14 mouse cellular contexts compared by ENCODE assay signal in the genomic region with DNA sequence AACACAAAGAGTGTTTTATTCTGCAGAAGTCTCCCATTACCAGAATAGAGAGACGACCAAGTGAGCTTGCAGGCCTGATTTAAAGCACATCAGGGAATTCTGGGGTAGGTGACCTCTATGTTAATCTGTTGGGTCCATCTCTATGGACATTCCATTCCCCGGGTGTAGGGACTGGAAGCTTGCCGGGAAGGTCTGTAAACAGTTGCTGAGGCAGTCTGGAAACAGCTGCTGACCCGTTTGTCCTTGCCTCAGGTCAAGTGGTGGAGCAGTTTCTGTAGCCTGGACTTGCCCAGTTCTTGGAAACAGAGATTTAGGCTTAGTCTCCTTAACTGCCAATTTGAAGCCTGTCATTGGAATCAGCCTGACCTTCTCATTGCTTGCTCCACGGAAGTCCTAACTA. TPM values are rescaled to one million over a fixed set of nuclear protein-coding genes. Genes with fewer than 3 reads are reported as not detected.
A peak's percentile ranks its signal among the peaks of the same experiment; 100 is the strongest.
DNase-seq lines count a peak whose midpoint lies in the region; ATAC-seq lines count a peak whose summit lies in the region.
"Had no signal": no experiment of that assay in that cellular context is flagged by ENCODE, and none has a peak within 500 bp of the region (broad histone marks: within the 10 kb centered on the region; RNA-seq: fewer than 3 reads in every experiment).

No protein-coding gene starts in this region.

- no peaks in the 10 kb centered on the region for H3K27me3 ChIP-seq in midbrain, embryonic 11.5 days (ENCODE audit: control insufficient read depth, insufficient read depth, low read length)
- H3K27me3 ChIP-seq in midbrain, embryonic 16.5 days (ENCODE audit: control insufficient read depth, insufficient read depth, low read depth, low read length), result no peaks in the 10 kb centered on the region
- no peaks in the 10 kb centered on the region for H3K27me3 ChIP-seq in hindbrain, embryonic 13.5 days
- H3K27me3 ChIP-seq: neural tube, embryonic 12.5 days had no signal

- no peak overlapping the region for H3K27ac ChIP-seq in midbrain, embryonic 11.5 days (ENCODE audit: low read depth, low read length)
- H3K27ac ChIP-seq in midbrain, embryonic 16.5 days (ENCODE audit: low read length), result no peak overlapping the region
- no peak overlapping the region for H3K27ac ChIP-seq in hindbrain, embryonic 13.5 days
- H3K27ac ChIP-seq: neural tube, embryonic 12.5 days had no signal

- 19% methylated on average over 5 of the region's 5 CpGs for whole genome bisulfite sequencing in midbrain, embryonic 11.5 days
- 19% methylated on average over 5 of the region's 5 CpGs for WGBS in midbrain, embryonic 16.5 days
- WGBS in hindbrain, embryonic 13.5 days, result 26% methylated on average over 5 of the region's 5 CpGs

- H3K4me1 ChIP-seq in midbrain, embryonic 11.5 days (ENCODE audit: control insufficient read depth, insufficient read depth, low read length), result peaks cover 17% of the 10 kb centered on the region
- H3K4me1 ChIP-seq in midbrain, embryonic 16.5 days (ENCODE audit: control insufficient read depth, insufficient read depth, low read length), result peaks cover 16% of the 10 kb centered on the region
- H3K4me1 ChIP-seq in hindbrain, embryonic 13.5 days (replicated peaks), result peaks cover 19% of the 10 kb centered on the region

- H3K36me3 ChIP-seq in midbrain, embryonic 11.5 days (ENCODE audit: control insufficient read depth, insufficient read depth, low read length), result no peaks in the 10 kb centered on the region
- H3K36me3 ChIP-seq in midbrain, embryonic 16.5 days (ENCODE audit: control insufficient read depth, insufficient read depth, low read length), result peaks cover 1% of the 10 kb centered on the region; the same call in 1 of the 2 replicates
- H3K36me3 ChIP-seq in hindbrain, embryonic 13.5 days, result peaks cover 18% of the 10 kb centered on the region

- H3K9ac ChIP-seq in midbrain, embryonic 11.5 days (ENCODE audit: low read length), result no peak overlapping the region
- no peak overlapping the region for H3K9ac ChIP-seq in midbrain, embryonic 16.5 days (ENCODE audit: low read depth, low read length)
- H3K9ac ChIP-seq in hindbrain, embryonic 13.5 days, result no peak overlapping the region
- H3K9ac ChIP-seq: neural tube, embryonic 12.5 days had no signal

- no peak for ATAC-seq in midbrain, embryonic 11.5 days (ENCODE audit: low FRiP score)
- no peak for ATAC-seq in midbrain, embryonic 16.5 days
- ATAC-seq in hindbrain, embryonic 13.5 days (ENCODE audit: low FRiP score), result no peak

- peak; percentile 30 for DNase-seq in embryo, embryonic 10 days (ENCODE audit: low spot score)
- no peak for DNase-seq in embryo, embryonic 11 days
- peak; percentile 83 for DNase-seq in midbrain, embryonic 11.5 days (ENCODE audit: low spot score, missing footprints)
- peak; percentile 60 to 73 for DNase-seq in kidney, postnatal 25 days
- peak; percentile 28 for DNase-seq in yolk sac, embryonic 10.5 days (ENCODE audit: low spot score)
- DNase-seq in urinary bladder, adult 18-20 months (ENCODE audit: low spot score in 2 of 2), result no peak
- DNase-seq: left cerebral cortex, postnatal 4 days had no signal

- H3K4me2 ChIP-seq in midbrain, embryonic 11.5 days, result no peak overlapping the region
- H3K4me2 ChIP-seq in midbrain, embryonic 16.5 days (ENCODE audit: low read length), result no peak overlapping the region
- no peak overlapping the region for H3K4me2 ChIP-seq in hindbrain, embryonic 13.5 days
- H3K4me2 ChIP-seq: neural tube, embryonic 12.5 days had no signal

- no peaks in the 10 kb centered on the region for H3K9me3 ChIP-seq in midbrain, embryonic 11.5 days (ENCODE audit: control insufficient read depth, low read length)
- H3K9me3 ChIP-seq in midbrain, embryonic 16.5 days (replicated peaks; ENCODE audit: control insufficient read depth, low read length, poor library complexity, severe bottlenecking), result no peaks in the 10 kb centered on the region
- H3K9me3 ChIP-seq in hindbrain, embryonic 13.5 days, result no peaks in the 10 kb centered on the region
- H3K9me3 ChIP-seq: megakaryocyte, embryonic 14.5 days; neural tube, embryonic 12.5 days had no signal

- H3K4me3 ChIP-seq in midbrain, embryonic 11.5 days (ENCODE audit: low read depth, low read length), result no peak overlapping the region
- no peak overlapping the region for H3K4me3 ChIP-seq in midbrain, embryonic 16.5 days (ENCODE audit: low read depth, low read length)
- H3K4me3 ChIP-seq in hindbrain, embryonic 13.5 days, result no peak overlapping the region
- H3K4me3 ChIP-seq: megakaryocyte, embryonic 14.5 days; neural tube, embryonic 12.5 days had no signal

RNA-seq across cellular contexts. Expression of gene Olfr90, which starts 8.2 kb away (rescaled TPM):
- polyA plus RNA-seq in midbrain, embryonic 11.5 days (2014; fragmentation: Nextera tagmentation; extraction: Ambion mirVana), result not detected in 2 replicates
- polyA plus RNA-seq in midbrain, embryonic 16.5 days (2015; fragmentation: Nextera tagmentation; extraction: Ambion mirVana), result not detected in 2 replicates
- polyA plus RNA-seq in hindbrain, embryonic 13.5 days (2015; fragmentation: Nextera tagmentation; extraction: Ambion mirVana), result not detected in 2 replicates
- polyA plus RNA-seq: brain, embryonic 14.5 days; embryonic facial prominence, embryonic 11.5 days; spleen, adult 2 months had no signal

RNA-seq across cellular contexts. Expression of gene Olfr91, which starts 18.0 kb away (rescaled TPM):
- not detected in 2 replicates for polyA plus RNA-seq in midbrain, embryonic 11.5 days (2014; fragmentation: Nextera tagmentation; extraction: Ambion mirVana)
- not detected in 2 replicates for polyA plus RNA-seq in midbrain, embryonic 16.5 days (2015; fragmentation: Nextera tagmentation; extraction: Ambion mirVana)
- polyA plus RNA-seq in hindbrain, embryonic 13.5 days (2015; fragmentation: Nextera tagmentation; extraction: Ambion mirVana), result not detected in 2 replicates
- polyA plus RNA-seq: brain, embryonic 14.5 days; embryonic facial prominence, embryonic 11.5 days; neural tube, embryonic 12.5 days; spleen, adult 2 months had no signal

RNA-seq across cellular contexts. Expression of gene Gabbr1, which starts 34.4 kb away (rescaled TPM):
- polyA plus RNA-seq in midbrain, embryonic 11.5 days (2014; fragmentation: Nextera tagmentation; extraction: Ambion mirVana), result 14.3 and 14.5 TPM in 2 replicates
- polyA plus RNA-seq in midbrain, embryonic 16.5 days (2015; fragmentation: Nextera tagmentation; extraction: Ambion mirVana), result 81.7 and 94.9 TPM in 2 replicates
- polyA plus RNA-seq in hindbrain, embryonic 13.5 days (2015; fragmentation: Nextera tagmentation; extraction: Ambion mirVana), result 55.6 and 57.0 TPM in 2 replicates

RNA-seq across cellular contexts. Expression of gene Olfr92, which starts 39.8 kb away (rescaled TPM):
- polyA plus RNA-seq in midbrain, embryonic 11.5 days (2014; fragmentation: Nextera tagmentation; extraction: Ambion mirVana), result not detected in 2 replicates
- polyA plus RNA-seq in midbrain, embryonic 16.5 days (2015; fragmentation: Nextera tagmentation; extraction: Ambion mirVana), result not detected in 2 replicates
- polyA plus RNA-seq in hindbrain, embryonic 13.5 days (2015; fragmentation: Nextera tagmentation; extraction: Ambion mirVana), result not detected in 2 replicates
- polyA plus RNA-seq: brain, embryonic 14.5 days; embryonic facial prominence, embryonic 11.5 days; neural tube, embryonic 12.5 days; spleen, adult 2 months had no signal

RNA-seq across cellular contexts. Expression of gene Mog, which starts 56.9 kb away (rescaled TPM):
- polyA plus RNA-seq in midbrain, embryonic 11.5 days (2014; fragmentation: Nextera tagmentation; extraction: Ambion mirVana), result 0.18 and 0.42 TPM in 2 replicates
- 2.0 and 3.2 TPM in 2 replicates for polyA plus RNA-seq in midbrain, embryonic 16.5 days (2015; fragmentation: Nextera tagmentation; extraction: Ambion mirVana)
- 1.3 and 2.1 TPM in 2 replicates for polyA plus RNA-seq in hindbrain, embryonic 13.5 days (2015; fragmentation: Nextera tagmentation; extraction: Ambion mirVana)
- polyA plus RNA-seq: brain, embryonic 14.5 days; spleen, adult 2 months had no signal

Comparison
In these comparisons a context has a peak if more than half of its experiments do, and no peak if none do; other contexts are left out.
1. DNase-seq: peak in embryo, embryonic 10 days (single experiment), midbrain, embryonic 11.5 days (single experiment), kidney, postnatal 25 days (2 of 2) and yolk sac, embryonic 10.5 days (single experiment); none in embryo, embryonic 11 days (single experiment) and urinary bladder, adult 18-20 months (0 of 2).